Mouse (Mus musculus): ENCODE measurements around the gene Tmem252.
"Not testable (repeated sequence)": the region's sequence is repeated elsewhere in the genome, so short reads cannot be mapped to it uniquely, and the experiment has no call there.

Gene Tmem252

GRCm38 (mm10) chr19:24683016-24683720, 9.4 kb downstream of the Tmem252 start:
- no peak for DNase-seq

DNA sequence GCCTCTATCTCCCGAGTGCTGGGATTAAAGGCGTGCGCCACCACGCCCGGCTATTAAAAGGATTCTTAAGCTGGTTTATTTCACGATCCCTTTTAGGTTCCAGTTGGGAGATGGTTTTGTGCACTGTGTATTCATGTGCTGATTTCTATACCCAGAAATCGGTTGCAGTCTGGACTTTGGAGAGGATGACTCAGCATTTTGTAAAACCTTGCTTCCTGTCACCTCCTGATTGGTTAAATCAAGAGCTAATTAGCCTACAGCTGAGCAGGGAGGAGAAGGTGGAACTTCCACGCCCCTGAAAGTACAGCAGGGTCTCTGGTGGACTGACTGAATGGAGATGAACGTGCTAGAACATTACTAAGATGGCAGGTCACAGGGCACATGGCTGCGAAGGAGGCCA, 12.6 kb downstream of the Tmem252 start:
- no peak for DNase-seq

DNA sequence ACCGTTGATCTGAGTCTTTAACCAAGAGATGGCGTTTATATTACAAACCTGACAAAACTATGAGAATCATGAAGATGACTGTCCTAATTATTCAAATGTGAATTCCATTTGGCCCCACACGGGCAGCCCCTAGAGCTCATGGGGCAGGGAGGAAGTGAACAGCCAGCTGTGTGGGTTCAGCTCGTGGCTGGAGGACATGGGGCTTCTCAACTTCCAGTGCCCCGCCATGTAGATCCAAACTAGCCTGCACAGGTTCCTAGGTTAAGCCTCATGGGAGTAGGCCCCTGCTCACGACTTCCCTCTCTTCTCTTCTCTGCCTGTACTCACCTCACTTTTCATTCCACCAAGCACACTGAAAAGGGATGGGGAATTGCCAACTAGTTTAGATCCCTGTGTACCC, 14.5 kb downstream of the Tmem252 start:
- no peak for DNase-seq

DNA sequence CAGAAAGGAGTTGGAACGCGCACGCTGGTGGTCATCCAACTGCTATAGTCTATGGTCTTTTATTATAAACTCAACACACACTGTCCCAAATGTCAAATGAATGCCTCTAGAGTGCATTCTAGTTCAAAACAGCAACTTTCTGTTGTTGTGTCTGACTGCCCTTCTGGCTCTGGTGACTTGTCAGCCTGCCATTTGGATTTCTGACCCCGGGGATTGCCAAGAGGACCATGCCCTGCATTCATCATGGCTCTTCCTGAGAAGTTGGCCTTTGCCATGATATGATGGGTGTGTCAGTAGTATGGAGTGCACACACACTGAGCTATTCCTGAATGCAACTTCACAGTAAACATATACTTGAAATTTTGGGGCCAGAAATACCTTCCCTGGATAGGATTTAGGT, 15.7 kb downstream of the Tmem252 start:
- DNase-seq: no peak

- no peak for DNase-seq
Measured at GRCm38 (mm10) chr19:24692691-24693090, 18.9 kb downstream of the Tmem252 start.

DNA sequence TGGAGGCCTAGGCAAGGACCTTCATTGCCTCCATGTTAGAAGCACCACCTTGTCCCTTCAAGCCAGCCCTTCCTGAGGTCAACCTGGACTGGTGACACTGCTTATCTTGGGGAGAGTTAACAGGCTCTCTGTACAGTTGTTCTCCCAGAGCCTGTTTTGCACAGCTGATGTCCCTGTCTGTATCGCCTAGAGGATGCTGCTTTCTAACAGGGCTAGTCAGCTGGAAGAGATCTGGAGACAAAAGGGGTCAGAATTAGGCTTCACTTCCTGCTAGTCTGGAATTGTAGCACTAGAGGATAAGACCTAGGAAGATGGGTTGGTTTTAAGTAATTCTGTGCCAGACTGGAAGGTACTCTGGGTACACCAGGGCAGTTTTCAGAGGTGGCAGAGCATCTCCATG, 24.1 kb downstream of the Tmem252 start:
- DNase-seq: no peak

GRCm38 (mm10) chr19:24698651-24699050, 24.8 kb downstream of the Tmem252 start:
- DNase-seq: no peak

DNA sequence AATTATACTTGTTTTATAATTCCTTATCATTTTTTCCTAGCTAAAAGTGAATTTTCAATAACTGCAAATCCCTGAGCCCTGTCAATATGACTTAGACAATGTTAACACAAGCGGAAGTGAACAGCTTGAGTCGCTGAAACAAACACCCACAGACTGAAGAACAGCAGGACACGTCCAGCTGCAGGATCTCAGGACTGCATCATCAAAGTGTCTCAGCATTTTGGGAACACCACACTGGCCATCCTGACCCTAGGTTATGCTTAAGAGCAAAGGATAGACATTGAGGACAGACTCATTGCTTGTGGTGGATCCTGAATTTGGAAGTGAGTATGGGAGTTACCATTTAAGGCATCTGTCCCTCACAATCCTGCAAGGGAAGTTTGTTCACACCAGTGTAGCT, 25.4 kb downstream of the Tmem252 start:
- no peak for DNase-seq

GRCm38 (mm10) chr19:24699910-24700309, 26.1 kb downstream of the Tmem252 start:
- DNase-seq: no peak

DNA sequence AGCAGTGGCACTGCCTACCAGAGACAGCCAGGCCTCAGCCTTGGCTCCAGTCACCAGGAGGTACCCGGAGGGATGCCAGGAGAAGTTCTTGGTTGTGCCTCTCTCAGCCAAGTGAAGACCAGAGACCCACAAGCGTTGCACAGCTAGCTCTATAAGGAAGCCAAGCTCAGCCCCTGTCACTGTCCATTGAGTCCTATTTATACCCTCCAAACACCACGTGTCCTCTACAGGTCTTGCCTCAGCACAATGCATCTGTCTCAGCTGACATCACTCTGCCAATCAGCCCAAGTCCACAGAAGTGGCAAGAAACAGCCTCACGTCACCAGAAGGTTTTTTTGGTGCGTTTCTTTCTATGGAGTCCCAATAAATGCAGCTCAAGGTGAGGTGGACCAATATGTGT, 26.9 kb downstream of the Tmem252 start:
- DNase-seq: no peak

DNA sequence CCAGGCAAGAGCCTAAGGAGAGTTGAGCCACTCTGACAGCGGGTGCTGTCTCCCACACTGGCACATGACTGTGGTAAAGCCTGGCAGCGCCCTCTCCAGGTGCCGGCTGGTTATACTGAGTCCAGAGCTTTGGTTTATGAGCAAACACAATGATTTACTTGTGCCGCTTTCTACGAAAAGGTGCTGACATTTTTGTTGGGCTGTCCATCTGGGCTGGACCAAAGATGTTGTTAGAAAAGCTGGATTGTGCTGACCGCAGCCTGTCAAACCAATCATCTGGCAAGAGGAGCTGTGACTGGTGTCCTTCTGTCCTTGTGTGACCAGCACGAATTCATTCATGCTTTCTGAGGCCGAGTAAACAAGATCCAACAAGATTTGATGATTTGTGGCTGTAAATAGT, 27.9 kb downstream of the Tmem252 start:
- no peak for DNase-seq

DNA sequence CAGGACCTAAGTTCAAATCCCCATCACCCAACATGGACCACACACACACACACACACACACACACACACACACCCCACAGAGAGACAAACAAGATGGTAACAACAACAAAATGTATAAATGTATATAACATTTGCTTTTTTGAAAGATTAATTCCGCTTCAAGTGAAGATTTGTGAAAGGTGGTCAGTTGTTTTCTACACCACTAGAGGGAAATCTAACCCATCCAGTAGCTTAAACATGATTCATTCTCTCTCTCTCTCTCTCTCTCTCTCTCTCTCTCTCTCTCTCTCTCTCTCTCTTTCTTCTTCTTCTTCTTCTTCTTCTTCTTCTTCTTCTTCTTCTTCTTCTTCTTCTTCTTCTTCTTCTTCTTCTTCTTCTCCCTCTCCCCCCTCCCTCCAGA, 29.4 kb downstream of the Tmem252 start:
- DNase-seq: not testable (repeated sequence)

GRCm38 (mm10) chr19:24703680-24704079, 29.9 kb downstream of the Tmem252 start:
- no peak for DNase-seq

GRCm38 (mm10) chr19:24704326-24704725, 30.5 kb downstream of the Tmem252 start:
- no peak for DNase-seq

DNA sequence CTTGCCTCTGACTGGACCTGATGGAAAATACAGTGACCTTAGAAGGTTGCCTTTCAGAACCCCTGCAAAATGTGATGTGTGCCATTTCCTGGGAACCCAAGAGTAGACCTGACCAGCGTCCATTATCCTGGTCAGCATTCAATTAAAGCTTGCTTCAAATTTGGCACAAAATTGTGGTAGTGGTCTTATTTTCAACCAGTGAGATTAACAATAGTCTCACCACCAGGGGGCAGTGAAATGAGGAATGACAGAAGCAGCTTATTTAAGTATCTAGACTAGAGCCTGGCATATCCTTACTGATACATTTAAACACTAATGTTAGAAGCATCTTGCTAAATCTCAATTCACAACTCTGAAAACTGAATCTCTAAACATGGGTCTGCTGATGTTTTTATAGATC, 31.6 kb downstream of the Tmem252 start:
- no peak for DNase-seq

- no peak for DNase-seq
Measured at GRCm38 (mm10) chr19:24707071-24707906, 33.5 kb downstream of the Tmem252 start.

GRCm38 (mm10) chr19:24708032-24708431, 34.2 kb downstream of the Tmem252 start:
- no peak for DNase-seq

- no peak for DNase-seq
Measured at GRCm38 (mm10) chr19:24716303-24717097, 42.7 kb downstream of the Tmem252 start.

DNA sequence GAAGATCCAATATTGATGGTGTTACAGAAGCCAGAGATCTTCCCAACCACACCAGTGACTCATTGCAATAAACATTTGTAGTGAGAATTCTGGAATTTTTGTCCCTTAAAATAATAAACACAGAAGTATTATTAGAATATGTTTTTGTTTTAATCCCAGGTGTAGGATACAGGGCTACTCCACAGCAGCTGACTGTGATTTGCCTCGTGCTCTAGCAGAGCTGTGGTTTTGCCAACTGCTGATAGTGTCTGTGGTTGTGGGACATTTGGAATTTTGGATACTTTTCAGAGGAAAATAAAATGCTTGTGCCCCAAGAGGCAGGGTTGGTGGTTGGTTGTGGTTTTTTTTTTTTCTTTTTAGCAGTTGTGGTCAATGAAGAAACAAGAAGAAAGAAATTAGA, 44.2 kb downstream of the Tmem252 start:
- no peak for DNase-seq

DNA sequence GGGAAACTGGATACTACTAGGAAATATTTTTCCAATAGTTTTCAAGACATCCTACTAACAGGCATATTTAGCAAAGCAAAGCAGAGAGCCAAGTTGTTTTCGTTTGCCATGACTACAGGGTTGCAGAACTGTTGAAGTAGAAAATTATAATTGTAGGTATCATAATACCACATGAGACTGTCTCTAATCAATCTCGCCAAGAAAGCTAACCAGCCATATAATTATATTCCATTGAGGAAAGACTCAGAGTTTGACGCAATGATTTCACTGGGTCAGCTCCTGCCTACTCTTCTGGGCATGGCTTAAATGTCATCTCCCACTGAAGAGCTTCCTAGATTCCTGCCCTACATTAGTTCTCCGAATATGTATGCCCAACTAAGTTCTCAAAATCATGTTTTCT, 45.7 kb downstream of the Tmem252 start:
- no peak for DNase-seq

DNA sequence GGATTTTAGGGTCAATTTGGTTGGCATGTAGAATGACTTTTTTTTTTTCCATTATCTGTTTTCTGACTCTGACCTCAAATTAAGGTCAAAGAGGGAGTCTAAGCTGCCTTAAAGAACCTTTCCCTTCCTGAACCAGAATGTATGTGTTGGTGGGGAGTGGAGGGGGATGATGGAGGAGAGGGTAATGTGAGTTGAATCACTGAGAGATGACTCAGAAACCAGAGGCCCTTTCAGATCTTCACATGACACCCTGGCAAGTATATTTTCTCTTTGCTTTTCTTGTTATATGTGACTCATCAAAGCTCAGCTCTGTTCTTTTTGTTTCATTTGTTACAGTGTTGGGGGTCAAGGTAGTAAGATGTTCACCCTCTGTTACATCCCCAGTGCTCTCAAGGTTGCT, 46.6 kb downstream of the Tmem252 start:
- no peak for DNase-seq

DNA sequence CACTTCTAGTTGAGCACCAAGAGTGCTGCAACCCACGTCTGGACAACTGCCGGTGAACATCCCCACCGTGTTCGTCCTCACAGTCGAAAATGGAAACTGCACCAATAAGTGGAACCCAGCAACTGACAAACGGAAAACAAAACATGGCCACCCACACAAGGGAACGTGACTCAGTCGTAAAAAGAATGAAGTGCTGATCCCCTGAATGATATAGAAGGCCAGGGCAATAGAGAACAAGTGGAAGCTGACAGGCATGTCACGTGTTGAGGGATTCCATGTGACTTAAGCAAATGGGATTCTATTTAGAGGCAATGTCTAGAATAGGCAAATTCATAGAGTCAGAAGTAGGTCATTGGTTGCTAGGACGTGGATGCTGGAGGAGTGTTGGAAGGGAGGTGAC, 50.6 kb downstream of the Tmem252 start:
- DNase-seq: no peak

- no peak for DNase-seq
Measured at GRCm38 (mm10) chr19:24730661-24731060, 56.9 kb downstream of the Tmem252 start.

All from cerebellum, adult 9-11 months (tissue).